Mouse (Mus musculus): Measurements from ENCODE around the gene Yju2.
"Not testable (repeated sequence)": the region's sequence is repeated elsewhere in the genome, so short reads cannot be mapped to it uniquely, and the experiment has no call there.

Yju2 gene

GRCm38 (mm10) chr17:55958918-55959728 lies at the start of gene Yju2:
TSS of gene Yju2 (plus strand) at chr17:55959099.
- peak; percentile 94 to 96 for DNase-seq

- peak; percentile 81 to 88 for DNase-seq
These were observed 27.1 kb upstream of the Yju2 start for GRCm38 (mm10) chr17:55931553-55932502.

DNA sequence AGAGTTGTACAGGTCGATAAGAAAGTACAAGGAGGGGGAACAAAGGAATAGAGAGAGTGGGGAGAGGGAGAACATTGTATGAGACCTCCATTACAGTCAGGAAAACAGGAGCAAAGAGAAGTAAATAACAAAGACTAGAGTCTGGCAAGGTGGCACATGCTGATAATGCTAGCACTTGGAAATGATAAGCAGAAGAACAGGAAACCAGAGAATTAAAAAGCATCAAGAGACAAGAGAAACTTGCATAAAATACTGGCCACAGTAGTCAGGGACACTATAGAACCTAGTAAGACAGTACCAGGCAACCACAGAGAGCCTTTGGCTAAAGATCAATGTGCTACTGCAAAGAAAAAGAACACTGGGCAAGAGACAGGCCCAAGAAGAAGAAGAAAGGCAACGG lies 26.3 kb upstream of the Yju2 start:
- no peak for DNase-seq

DNA sequence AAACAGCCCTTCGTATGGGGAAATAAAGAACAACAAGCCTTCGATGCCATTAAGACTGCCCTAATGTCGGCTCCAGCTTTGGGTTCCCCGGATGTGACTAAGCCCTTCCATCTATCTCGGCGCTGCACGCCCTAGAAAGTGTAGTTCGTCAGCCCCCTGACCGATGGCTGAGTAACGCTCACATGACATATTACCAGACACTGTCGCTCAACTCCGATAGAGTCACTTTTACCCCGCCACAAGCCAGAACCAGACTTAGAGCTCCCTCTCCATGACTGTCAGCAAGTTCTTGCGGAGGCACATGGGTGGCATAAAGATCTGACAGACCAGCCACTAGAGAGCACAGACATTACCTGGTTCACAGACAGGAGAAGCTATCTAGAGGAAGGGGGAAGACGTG lies 25.7 kb upstream of the Yju2 start:
- no peak for DNase-seq

GRCm38 (mm10) chr17:55944387-55944865 lies 14.5 kb upstream of the Yju2 start:
- not testable (repeated sequence) for DNase-seq

DNA sequence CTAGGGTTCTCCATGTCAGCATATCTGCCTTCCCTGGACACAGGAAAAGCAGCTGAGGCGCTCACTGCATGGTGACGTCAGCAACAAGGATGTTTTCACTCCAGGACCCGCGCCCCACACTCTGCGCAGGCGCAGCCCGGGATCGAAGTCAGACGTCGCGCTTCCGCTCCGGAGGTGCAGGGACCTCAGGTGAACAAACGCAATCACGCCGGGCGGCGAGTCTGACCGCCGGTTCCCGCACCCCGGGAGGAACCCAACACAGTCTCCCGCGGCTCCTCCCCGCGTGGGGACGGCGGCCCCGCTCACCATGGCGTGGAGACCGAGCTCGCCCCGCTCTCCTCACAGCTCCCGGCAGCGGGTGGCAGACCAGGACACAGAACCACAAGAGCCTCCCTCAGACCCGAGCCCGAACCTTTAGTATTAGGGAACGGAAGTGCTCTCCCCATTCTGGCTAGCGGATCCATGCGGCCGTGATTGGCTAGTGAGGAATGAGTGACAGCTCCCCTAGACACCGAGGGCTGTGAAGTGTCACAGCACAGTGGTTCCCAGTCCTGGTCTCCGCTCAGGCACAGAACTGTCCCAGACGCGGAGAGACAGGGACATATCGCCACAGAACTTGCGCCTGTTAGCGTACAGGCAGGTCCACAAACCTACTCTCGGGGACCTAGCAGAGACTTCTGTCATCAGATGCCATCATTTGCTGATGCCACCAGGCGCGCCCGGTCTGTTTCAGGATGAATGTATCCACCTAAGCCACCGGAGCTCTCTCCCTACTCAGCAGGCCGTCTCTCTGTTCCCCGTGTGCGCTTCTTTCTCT lies 13.8 kb upstream of the Yju2 start:
- DNase-seq: peak; percentile 93 to 94

DNA sequence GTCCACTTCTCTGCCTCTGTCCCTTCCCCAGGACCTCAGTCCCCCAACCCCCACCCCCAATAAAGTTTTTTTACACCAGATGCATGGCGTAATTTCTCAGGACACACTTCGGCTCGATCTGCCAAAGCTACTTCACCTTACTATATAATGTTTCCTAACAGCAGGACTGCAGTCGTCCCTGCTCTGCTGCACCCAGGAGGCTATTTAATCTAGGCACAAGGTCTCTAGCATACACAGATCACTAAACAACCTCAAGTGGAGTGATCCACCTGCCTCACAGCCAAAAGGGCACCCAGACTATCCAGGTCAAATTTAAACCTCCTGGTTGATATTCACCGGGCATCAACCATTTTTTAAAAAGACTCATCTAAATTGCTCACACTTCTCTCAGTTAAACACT lies 13.2 kb upstream of the Yju2 start:
- DNase-seq: peak in 1 of 2 experiments; percentile 40

- no peak for DNase-seq
These were observed 10.3 kb upstream of the Yju2 start for GRCm38 (mm10) chr17:55948647-55949046.

DNA sequence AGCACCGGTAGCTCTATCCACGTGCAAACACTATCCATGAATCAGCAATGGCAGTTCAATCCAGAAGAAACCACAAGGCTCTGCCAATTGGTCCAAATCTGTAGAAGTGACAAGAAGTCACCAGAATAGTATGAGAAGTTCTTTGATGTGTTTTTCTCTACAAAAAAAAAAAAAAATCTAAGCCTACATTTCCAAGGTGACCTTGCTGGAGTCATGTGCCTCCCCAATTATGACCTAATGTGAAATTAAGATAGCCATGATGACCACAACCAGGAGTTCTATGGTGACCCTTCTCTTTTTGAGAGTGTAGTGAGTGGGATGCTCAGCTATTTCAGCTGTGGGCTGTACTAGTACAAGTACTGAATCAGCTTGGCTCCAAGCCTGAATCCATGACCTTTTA lies 9.5 kb upstream of the Yju2 start, which contains the start of gene Zfp119b:
TSS of gene Zfp119b (minus strand) at position 101 of the 400 bp plus-strand sequence.
- DNase-seq: no peak

- DNase-seq: no peak
These were observed 8.3 kb upstream of the Yju2 start for GRCm38 (mm10) chr17:55950601-55951000.

DNA sequence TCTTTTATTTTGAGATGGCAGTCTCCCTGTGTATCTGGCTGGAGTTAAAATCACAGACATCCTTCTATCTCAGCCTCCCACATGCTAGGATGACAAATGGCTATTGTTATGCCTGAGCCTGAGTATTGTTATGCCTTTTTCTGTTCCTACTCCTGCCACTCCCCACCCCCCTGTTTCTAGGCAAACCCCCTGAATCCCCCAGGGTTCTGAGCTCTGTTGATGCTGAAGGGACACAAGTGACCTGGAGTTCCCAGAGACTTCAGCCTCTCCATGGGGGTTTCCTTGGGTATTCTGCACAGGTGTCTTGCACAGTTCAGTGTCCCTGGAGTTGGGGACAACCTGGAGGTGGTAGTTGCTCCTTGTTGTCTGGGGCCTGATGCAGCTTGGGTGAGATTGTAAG lies 6.9 kb upstream of the Yju2 start:
- no peak for DNase-seq

DNA sequence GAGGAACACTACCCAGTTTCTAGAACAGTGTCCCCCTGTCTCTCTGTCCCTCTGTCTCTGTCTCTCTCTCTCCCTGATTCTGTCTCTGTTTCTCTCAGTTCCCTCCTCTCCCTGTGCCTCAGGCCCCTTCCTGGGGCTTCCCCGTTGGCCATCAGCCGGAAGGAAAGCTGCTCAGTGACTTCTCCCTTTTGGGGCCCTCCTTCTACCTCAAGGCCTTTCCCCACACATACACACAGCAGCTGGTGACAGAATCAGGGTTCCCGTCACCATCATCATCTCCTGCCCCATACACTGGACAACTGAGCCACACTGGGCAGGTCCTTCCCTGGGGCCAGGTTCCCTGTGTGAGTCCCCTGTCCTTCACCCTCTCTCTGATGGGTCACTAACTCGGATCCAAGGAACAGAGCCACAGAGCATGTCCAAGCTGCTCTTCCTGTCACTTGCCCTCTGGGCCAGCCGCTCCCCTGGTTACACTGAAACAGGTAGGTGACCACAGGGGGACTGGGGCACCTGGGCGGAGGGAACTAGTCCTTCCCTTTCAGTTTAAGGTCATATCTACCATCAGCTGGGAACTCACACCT lies 6.4 kb upstream of the Yju2 start, which contains the start of gene Ebi3:
TSS of gene Ebi3 (plus strand) at position 194 of the 581 bp plus-strand sequence.
- DNase-seq: no peak

DNA sequence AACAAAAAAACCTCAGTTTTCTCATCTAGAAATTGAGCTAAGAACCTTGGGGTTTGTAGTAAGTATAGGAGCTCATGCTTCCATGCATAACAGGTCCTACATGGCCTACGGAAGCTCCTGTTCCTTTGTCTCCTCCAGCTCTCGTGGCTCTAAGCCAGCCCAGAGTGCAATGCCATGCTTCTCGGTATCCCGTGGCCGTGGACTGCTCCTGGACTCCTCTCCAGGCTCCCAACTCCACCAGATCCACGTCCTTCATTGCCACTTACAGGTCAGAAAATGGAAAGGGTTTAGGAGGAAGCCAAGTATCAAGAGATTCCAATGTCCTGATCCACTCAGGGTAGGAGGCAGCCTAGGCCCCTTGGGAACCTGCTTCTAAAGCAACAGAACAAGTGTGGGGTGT lies 5.1 kb upstream of the Yju2 start:
- peak; percentile 1 to 4 for DNase-seq

DNA sequence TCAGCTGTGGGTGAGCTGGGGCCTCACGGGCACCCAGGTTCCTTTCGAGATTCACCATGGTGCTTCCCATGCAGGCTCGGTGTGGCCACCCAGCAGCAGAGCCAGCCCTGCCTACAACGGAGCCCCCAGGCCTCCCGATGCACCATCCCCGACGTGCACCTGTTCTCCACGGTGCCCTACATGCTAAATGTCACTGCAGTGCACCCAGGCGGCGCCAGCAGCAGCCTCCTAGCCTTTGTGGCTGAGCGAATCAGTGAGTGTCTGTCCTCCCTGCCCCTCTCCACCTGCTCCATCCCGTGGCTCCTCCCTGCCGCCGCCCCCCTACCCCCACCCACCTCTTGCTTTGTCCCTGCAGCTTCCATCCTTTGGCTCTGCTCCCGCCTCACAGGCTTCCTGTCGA lies 4.7 kb upstream of the Yju2 start:
- DNase-seq: peak; percentile 3 to 23

- peak; percentile 91 to 96 for DNase-seq
These were observed 2.8 kb upstream of the Yju2 start for GRCm38 (mm10) chr17:55956129-55956528.

GRCm38 (mm10) chr17:55956591-55956990 lies 2.3 kb upstream of the Yju2 start:
- no peak for DNase-seq

- peak; percentile 86 to 91 for DNase-seq
These were observed 1.7 kb upstream of the Yju2 start for GRCm38 (mm10) chr17:55957168-55957567.

DNA sequence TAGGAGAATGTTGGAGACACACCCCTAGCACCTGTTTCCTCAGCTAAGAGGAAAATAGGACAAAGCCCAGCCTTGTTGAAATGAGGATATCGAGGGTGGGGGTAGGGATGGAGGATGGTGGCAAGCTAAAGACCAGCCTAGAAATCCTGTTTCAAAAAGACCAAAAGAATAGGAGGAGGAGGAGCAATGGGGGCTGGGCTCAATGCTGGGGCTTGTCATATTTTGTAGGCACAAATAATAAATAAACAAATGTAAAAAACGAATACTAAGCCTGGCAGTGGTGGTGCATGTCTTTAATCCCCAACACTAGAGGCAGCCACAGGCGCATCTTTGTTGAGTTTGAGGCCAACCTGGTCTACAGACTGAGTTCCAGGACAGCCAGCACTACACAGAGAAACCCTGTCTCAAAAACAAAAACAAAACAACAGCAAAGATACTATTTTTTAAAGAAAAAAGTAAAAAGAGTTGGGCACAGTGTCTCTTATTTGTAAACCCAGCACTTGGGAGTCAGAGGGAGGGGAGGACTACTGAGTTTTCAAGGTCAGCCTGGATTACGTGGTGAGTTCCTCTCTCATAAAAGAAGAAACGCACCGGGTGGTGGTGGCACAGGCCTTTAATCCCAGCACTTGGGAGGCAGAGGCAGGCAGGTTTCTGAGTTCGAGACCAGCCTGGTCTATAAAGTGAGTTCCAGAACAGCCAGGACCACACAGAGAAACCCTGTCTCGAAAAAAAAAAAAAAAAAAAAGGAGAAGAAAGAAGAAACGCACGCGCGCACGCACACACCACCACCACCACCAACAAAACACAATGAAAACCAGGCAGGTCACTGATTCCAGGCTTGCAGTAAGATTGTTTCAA lies 944 bp upstream of the Yju2 start:
- peak in 1 of 2 experiments; percentile 32 for DNase-seq

DNA sequence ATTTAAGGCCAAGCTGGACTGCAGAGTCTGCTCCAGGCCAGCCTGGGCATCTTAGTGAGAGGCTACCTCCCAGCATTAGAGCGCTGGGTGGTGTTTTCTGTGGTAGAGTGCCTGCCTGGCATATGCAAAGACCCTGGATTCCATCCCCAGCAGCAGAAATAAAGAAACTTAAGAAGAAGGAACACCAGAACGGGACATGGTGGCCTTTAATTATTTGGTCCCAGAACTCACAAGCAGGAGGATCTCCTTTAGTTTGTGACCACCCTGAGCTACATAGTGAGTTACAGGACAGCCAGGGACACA lies 364 bp upstream of the Yju2 start:
- no peak for DNase-seq

GRCm38 (mm10) chr17:55959946-55960740 lies 1.2 kb downstream of the Yju2 start:
- DNase-seq: peak in 1 of 2 experiments; percentile 17
